Mouse (Mus musculus): ENCODE results near the gene Plekha4.

DNA sequence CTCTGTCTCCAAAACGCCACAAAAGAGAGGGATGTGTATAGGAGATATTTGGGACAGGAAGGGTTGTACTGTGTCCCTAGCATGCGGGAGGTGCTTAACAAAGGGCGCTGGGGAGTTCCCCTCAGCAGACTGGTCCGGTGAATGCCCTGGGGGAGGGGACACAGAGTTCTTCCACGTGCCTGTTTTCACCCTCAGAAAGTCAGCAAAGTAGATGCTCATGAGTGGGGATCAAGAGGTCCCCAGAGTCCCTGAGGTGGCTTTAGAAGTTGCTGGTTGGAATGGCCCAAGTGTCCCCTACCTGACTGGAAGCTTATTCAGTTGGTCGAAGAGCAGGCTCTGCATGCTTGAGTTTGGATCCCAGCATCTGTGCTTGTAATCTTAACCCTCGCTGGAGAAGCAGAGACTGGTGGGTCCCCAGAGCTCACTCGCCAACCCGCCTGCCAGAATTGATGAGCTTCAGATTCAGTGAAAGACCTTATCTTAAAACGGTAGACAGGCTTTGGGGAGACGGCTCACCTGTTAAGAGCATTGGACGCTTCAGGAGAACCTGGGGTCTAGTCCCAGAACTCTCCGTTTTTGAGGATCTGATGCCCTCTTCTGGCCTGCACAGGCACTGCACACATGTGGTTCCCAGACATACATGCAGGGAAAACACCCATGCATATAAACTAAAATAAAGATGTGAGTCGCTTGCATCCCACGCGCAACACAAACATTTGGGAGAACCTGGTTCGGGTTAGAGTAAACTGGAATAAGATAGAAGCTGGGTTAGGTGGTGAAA is 34.9 kb downstream of the Plekha4 start:
- TF ChIP-seq CTCF (IDR thresholded peaks at IDR 0.05; ENCODE audit: low read depth), result peak; percentile 94
- TF ChIP-seq EP300 (IDR thresholded peaks at IDR 0.05; ENCODE audit: low read depth), result no peak

Data from liver, postnatal 0 days (tissue).